Mouse (Mus musculus): ENCODE data around the gene Vmn1r62.
"Not testable (repeated sequence)": the region's sequence is repeated elsewhere in the genome, so short reads cannot be mapped to it uniquely, and the experiment has no call there.

Gene Vmn1r62

DNA sequence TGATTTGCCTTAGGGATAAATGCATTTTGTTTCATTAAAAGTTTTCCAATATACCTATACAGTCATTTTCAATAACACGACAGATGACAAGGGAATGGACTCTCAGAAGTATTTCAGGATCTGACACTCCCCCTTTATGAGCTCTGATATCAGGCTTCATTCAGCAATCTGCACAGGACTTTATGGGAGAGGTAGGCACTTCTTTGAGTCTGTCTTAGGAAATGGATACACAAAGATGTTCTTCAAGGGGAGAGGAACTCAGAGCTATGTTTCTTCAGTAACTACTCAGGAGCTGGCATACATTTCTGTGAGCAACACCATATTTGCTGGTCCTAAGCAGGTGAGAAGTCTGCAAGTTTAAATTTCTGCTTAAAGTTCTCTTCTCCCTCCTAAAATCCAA, at the start of gene Vmn1r62:
Vmn1r62 (plus strand) TSS at position 301 of the 400 bp plus-strand sequence.
- DNase-seq, result not testable (repeated sequence)

Data from thymus, adult 18-20 months (tissue).